Mouse (Mus musculus): ENCODE measurements around the gene Cdca4. TPM values are rescaled to one million over a fixed set of nuclear protein-coding genes. Genes with fewer than 3 reads are reported as not detected.
A peak's percentile ranks its signal among the peaks of the same experiment; 100 is the strongest.

The Cdca4 gene
- total RNA-seq, 1 experiment, result 78.2 TPM

DNA sequence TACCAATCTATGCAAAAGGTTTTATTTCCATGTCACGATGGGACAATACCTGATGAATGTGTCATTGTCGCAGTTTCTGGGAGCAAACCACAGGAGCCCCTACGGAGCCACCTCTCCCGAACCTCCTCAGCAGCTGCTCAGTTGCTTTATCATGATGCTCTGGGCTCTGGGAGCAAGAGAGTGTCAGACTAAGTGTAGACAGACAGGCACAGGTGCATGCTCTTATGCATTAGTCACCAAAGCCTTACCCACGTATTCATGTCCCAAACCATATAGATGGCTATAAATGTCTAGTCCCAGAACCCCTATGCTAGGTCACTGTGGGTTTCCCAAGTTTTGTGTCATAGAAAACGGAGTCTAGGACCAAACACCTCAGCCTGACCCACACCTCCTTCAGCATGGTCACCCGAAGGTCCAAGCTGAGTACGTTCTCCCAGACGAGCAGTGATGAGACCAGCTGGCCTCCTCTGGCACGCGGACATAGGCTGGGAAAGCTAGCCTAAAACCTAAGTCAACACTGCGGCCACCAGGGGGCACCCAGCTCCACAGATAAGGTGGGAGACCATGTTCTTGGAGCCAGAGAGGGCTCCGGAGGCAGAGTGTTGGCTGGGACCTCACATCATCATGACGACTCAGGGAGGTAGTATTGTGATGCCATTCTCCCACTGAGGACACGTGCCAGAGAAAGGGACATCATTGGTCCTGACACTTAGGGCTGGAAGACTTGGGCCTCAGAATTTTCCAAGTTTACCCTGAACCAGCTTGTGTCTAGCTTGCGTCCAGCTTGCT, 46.2 kb upstream of the Cdca4 start:
- Histone ChIP-seq H3K9ac (ENCODE audit: insufficient read depth, low read depth, low read length, poor library complexity, severe bottlenecking) (no peak overlapping the region), H3K36me3 (ENCODE audit: control insufficient read depth, insufficient read depth, low read length, poor library complexity, severe bottlenecking) (no peaks in the 10 kb centered on the region), H3K4me3 (ENCODE audit: insufficient read depth in 1 of 2, low read depth in 1 of 2, low read length in 2 of 2, poor library complexity in 1 of 2, severe bottlenecking in 1 of 2) (no peak overlapping the region), H3K4me1 (ENCODE audit: control insufficient read depth in 2 of 2, insufficient read depth in 2 of 2, low read length in 2 of 2, poor library complexity in 1 of 2) (peaks cover 1 to 19% of the 10 kb centered on the region in 2 experiments; a peak in 2 of 4 replicates), H3K9me3 (ENCODE audit: control insufficient read depth, insufficient read depth, low read depth, low read length) (no peaks in the 10 kb centered on the region), H3K27ac (ENCODE audit: insufficient read depth, low read depth, low read length, poor library complexity, severe bottlenecking) (no peak overlapping the region)
- in situ Hi-C loops (cut with MboI; ENCODE audit: low sequenced_read_pairs in 2 of 2, unreplicated experiment in 2 of 2), result no loop called here
- DNase-seq (ENCODE audit: low read depth, low spot score), result peak; percentile 89
- TF ChIP-seq ZNF384 (IDR thresholded peaks at IDR 0.05; ENCODE audit: low read depth, low read length) (no peak), HCFC1 (IDR thresholded peaks at IDR 0.05; ENCODE audit: borderline replicate concordance, insufficient read depth, low read length) (no peak), ZC3H11A (IDR thresholded peaks at IDR 0.05; ENCODE audit: borderline replicate concordance, low read depth, low read length) (no peak), MAFK (IDR thresholded peaks at IDR 0.05; ENCODE audit: insufficient read depth, low read depth, low read length) (no peak), CHD2 (IDR thresholded peaks at IDR 0.05; ENCODE audit: low read depth, low read length) (no peak)

DNA sequence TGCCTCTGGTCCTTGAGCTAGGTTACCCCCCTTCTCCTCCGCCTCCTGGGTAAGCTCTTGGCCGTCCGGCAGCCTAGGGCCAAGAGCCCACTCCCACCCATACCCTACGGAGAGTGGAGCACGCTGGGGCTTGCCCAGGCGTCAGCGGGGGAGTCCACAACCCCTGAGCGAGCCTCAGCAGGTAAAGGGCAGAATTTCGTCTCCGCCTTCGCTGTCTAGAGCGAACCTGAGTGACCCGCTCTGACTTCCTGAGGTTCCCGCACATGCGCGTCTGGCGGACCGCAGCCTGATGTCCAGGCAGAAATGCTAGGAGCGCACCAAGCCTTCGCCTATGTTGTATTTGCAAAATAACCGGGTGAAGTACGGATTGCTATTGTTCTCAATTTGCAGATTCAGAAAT, 45.0 kb upstream of the Cdca4 start:
- no peak overlapping the region for H3K27ac ChIP-seq (ENCODE audit: insufficient read depth, low read depth, low read length, poor library complexity, severe bottlenecking)
- TF ChIP-seq ZC3H11A (IDR thresholded peaks at IDR 0.05; ENCODE audit: borderline replicate concordance, low read depth, low read length) (no peak), CHD2 (IDR thresholded peaks at IDR 0.05; ENCODE audit: low read depth, low read length) (no peak), ZNF384 (IDR thresholded peaks at IDR 0.05; ENCODE audit: low read depth, low read length) (no peak), HCFC1 (IDR thresholded peaks at IDR 0.05; ENCODE audit: borderline replicate concordance, insufficient read depth, low read length) (no peak), MAFK (IDR thresholded peaks at IDR 0.05; ENCODE audit: insufficient read depth, low read depth, low read length) (no peak)
- peak overlapping the region; percentile 7 to 48; a peak in 2 of 4 replicates for H3K4me3 ChIP-seq (ENCODE audit: insufficient read depth in 1 of 2, low read depth in 1 of 2, low read length in 2 of 2, poor library complexity in 1 of 2, severe bottlenecking in 1 of 2)
- no peaks in the 10 kb centered on the region for H3K9me3 ChIP-seq (ENCODE audit: control insufficient read depth, insufficient read depth, low read depth, low read length)
- peaks cover 1 to 21% of the 10 kb centered on the region in 2 experiments; a peak in 2 of 4 replicates for H3K4me1 ChIP-seq (ENCODE audit: control insufficient read depth in 2 of 2, insufficient read depth in 2 of 2, low read length in 2 of 2, poor library complexity in 1 of 2)
- H3K9ac ChIP-seq (ENCODE audit: insufficient read depth, low read depth, low read length, poor library complexity, severe bottlenecking), result 0 out of 2 replicates have a peak overlapping the region, but pooled peaks have one; percentile 27
- in situ Hi-C loops (cut with MboI; ENCODE audit: low sequenced_read_pairs in 2 of 2, unreplicated experiment in 2 of 2), result no loop called here
- no peak for DNase-seq (ENCODE audit: low read depth, low spot score)
- H3K36me3 ChIP-seq (ENCODE audit: control insufficient read depth, insufficient read depth, low read length, poor library complexity, severe bottlenecking), result no peaks in the 10 kb centered on the region

DNA sequence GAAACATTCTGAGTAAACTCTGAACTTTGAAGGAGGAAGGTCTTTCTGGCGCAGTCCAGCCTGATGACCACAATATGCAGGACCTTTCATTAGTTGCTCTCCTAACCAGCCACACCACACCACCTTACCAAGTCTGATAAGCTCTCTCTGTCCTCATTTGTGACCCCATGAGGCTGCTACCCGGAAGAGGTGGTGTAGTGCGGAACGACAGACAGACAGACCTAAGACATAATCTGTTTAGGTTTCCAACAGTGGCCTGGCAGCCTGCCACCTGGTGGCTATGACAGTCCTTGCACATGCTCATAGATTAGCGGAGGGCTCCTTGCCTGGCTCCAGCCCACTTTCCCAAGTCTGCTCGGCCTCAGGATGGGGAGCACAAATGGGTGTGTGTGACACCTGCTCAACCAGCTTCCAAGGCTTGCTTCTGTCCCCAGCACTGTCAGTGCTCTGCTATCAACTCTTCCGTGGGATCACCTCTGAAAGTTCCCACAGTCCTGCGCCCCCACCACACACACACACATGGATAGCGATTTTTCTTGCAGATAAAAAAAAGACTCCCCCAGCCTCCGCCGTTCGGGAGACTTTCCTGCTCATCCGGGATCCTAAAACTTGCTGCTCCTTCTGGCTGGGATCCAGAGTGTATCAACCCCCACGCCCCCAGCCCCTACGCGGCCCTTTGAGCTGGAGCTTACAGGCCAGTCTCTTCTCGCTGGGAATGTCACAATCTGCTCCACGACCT, 44.4 kb upstream of the Cdca4 start:
- no peak for TF ChIP-seq CHD2 (IDR thresholded peaks at IDR 0.05; ENCODE audit: low read depth, low read length)
- peak; percentile 40; the same call in 1 of the 2 replicates for TF ChIP-seq ZC3H11A (IDR thresholded peaks at IDR 0.05; ENCODE audit: borderline replicate concordance, low read depth, low read length)
- H3K9me3 ChIP-seq (ENCODE audit: control insufficient read depth, insufficient read depth, low read depth, low read length), result no peaks in the 10 kb centered on the region
- H3K4me1 ChIP-seq (ENCODE audit: control insufficient read depth in 2 of 2, insufficient read depth in 2 of 2, low read length in 2 of 2, poor library complexity in 1 of 2), result peaks cover 1 to 20% of the 10 kb centered on the region in 2 experiments; a peak in 2 of 4 replicates
- peak overlapping the region; percentile 7 to 48; a peak in 2 of 4 replicates for H3K4me3 ChIP-seq (ENCODE audit: insufficient read depth in 1 of 2, low read depth in 1 of 2, low read length in 2 of 2, poor library complexity in 1 of 2, severe bottlenecking in 1 of 2)
- in situ Hi-C loops (cut with MboI; ENCODE audit: low sequenced_read_pairs in 2 of 2, unreplicated experiment in 2 of 2), result no loop called here
- peak; percentile 64 for DNase-seq (ENCODE audit: low read depth, low spot score)
- 0 out of 2 replicates have a peak overlapping the region, but pooled peaks have one; percentile 27 for H3K9ac ChIP-seq (ENCODE audit: insufficient read depth, low read depth, low read length, poor library complexity, severe bottlenecking)
- no peak overlapping the region for H3K27ac ChIP-seq (ENCODE audit: insufficient read depth, low read depth, low read length, poor library complexity, severe bottlenecking)
- no peaks in the 10 kb centered on the region for H3K36me3 ChIP-seq (ENCODE audit: control insufficient read depth, insufficient read depth, low read length, poor library complexity, severe bottlenecking)

DNA sequence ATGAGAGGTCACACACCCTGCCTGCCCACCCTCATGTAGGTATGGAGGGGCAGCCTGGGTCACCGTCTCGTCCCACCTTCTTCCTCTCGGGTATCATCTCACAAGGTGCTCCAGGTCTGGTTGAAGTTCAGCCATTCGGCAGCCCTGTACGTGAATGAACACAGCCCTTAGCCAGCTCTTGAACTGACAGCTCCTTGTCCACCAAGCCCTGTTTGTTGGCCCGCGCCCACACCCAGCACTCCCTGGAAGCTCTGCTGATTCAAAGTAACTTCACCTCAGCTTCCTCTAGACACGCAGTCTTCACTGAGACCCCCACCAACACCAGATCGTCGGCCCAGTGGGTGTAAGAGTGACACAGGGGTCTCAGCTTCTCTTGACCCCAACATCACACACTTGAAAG, 43.8 kb upstream of the Cdca4 start:
- TF ChIP-seq ZNF384 (IDR thresholded peaks at IDR 0.05; ENCODE audit: low read depth, low read length) (no peak), HCFC1 (IDR thresholded peaks at IDR 0.05; ENCODE audit: borderline replicate concordance, insufficient read depth, low read length) (no peak), MAFK (IDR thresholded peaks at IDR 0.05; ENCODE audit: insufficient read depth, low read depth, low read length) (no peak), ZC3H11A (IDR thresholded peaks at IDR 0.05; ENCODE audit: borderline replicate concordance, low read depth, low read length) (no peak), CHD2 (IDR thresholded peaks at IDR 0.05; ENCODE audit: low read depth, low read length) (no peak)
- no peak for DNase-seq (ENCODE audit: low read depth, low spot score)
- Histone ChIP-seq H3K36me3 (ENCODE audit: control insufficient read depth, insufficient read depth, low read length, poor library complexity, severe bottlenecking) (no peaks in the 10 kb centered on the region), H3K9ac (ENCODE audit: insufficient read depth, low read depth, low read length, poor library complexity, severe bottlenecking) (no peak overlapping the region), H3K4me3 (ENCODE audit: insufficient read depth in 1 of 2, low read depth in 1 of 2, low read length in 2 of 2, poor library complexity in 1 of 2, severe bottlenecking in 1 of 2) (no peak overlapping the region), H3K27ac (ENCODE audit: insufficient read depth, low read depth, low read length, poor library complexity, severe bottlenecking) (no peak overlapping the region), H3K4me1 (ENCODE audit: control insufficient read depth in 2 of 2, insufficient read depth in 2 of 2, low read length in 2 of 2, poor library complexity in 1 of 2) (peaks cover 1 to 22% of the 10 kb centered on the region in 2 experiments; a peak in 2 of 4 replicates), H3K9me3 (ENCODE audit: control insufficient read depth, insufficient read depth, low read depth, low read length) (no peaks in the 10 kb centered on the region)
- in situ Hi-C loops (cut with MboI; ENCODE audit: low sequenced_read_pairs in 2 of 2, unreplicated experiment in 2 of 2), result no loop called here
